Mouse (Mus musculus): ENCODE measurements at regions not wholly inside any gene's neighbourhood (a gene's known extent, or its start where the extent isn't known, plus 50 kb on each side); places are given as distances from the start of the nearest gene placed in this dataset.

- TF ChIP-seq CTCF (IDR thresholded peaks at IDR 0.05) (no peak), POLR2A (IDR thresholded peaks at IDR 0.05; ENCODE audit: insufficient read depth, low read depth, low read length) (0 out of 2 replicates have a peak, but pooled peaks have one; percentile 15)
Measured at GRCm38 (mm10) chr12:79891942-79892341, 220.9 kb downstream of the Zfp36l1 start.

Measured in heart, adult 2 months (tissue).